Mouse (Mus musculus): ENCODE measurements around the gene Slc25a39. TPM values are rescaled to one million over a fixed set of nuclear protein-coding genes. Genes with fewer than 3 reads are reported as not detected.

Slc25a39 gene
- polyA plus RNA-seq, 1 experiment from 2014 or later: 247 TPM

DNA sequence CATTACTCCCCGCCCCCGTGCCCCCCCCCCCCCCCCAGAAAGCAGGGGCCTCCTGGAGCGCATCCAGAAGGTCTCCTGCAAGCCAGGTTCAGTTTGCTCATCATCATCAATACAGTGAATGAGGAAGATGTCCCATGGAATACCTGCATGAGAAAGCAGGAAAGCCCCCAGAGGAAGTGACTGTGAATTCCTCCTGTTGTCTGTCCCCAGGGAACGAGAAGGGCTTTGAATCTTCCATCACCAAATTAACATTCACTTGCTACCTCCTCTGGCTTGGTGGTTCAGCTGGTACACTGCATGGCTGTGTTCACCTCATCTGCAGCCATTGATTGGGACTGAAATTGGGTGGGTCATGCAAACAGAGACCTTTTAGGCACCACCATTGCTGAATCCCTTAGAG lies 22.7 kb downstream of the Slc25a39 start:
- Histone ChIP-seq H3K36me3 (no peaks in the 10 kb centered on the region), H3K4me3 (no peak overlapping the region), H3K4me1 (no peaks in the 10 kb centered on the region), H3K9ac (no peak overlapping the region), H3K27ac (no peak overlapping the region), H3K9me3 (no peaks in the 10 kb centered on the region), H3K27me3 (no peaks in the 10 kb centered on the region), H3K4me2 (no peak overlapping the region)
- 54% methylated on average over 4 of the region's 4 CpGs for WGBS
- no peak for ATAC-seq (ENCODE audit: borderline replicate concordance, extremely low read depth, low FRiP score, low TSS enrichment)

DNA sequence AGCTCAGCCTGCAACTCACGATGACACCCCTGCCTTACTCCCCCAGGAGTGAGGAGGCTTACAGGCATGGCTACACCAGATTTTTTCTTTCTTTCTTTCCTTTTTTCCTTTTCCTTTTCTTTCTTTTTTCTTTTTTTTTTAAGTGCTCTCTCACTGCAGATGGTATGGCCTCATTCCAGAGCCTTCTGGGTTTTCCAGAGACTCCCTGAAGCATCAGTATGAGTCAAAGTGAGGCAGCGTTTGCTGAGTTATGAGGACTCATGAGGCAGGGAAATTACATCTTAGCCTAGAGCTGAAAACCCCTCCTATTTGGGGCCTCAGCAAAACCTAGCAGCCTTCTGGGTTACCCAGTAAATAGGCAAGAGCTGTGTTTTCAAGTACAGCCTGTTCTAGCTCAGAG lies 23.3 kb downstream of the Slc25a39 start:
- 72% methylated on average over 2 of the region's 2 CpGs for WGBS

DNA sequence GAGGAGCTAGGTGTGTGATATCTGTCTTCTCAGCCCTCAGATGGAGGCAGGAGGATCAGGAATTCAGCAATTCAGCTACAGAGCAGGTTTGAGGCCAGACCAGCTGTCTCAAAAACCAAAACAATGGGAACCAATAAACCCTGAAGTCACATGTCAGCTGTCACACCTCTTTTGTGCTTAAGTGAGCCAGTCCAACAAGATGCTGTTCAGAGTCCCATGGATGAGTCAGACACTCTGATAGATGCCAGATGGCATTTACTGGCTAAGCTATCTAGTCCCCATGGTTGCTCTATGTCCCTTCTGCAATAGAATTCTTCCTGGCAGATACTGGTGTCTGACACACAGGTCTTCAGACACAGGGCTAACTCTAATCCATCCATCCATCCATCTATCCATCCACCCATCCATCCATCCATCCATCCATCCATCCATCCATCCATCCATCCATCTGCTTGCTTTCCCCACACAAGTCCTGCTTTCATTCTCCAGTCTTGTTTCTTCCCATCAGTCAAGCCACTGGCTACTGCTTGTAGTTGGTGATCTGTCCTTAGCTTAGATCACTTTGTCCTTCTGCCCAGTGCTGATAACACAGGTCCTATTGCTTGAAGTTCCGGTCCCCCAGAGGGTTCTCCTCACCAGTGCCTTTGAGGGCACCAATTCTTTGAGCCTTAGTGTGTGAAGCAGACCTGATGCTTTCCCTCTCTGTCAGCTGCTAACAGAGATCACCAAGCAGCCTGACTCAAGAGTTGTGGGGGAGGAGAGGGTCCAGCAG lies 24.2 kb downstream of the Slc25a39 start:
- ATAC-seq (ENCODE audit: borderline replicate concordance, extremely low read depth, low FRiP score, low TSS enrichment): no peak
- H3K4me1 ChIP-seq: no peaks in the 10 kb centered on the region
- no peak overlapping the region for H3K27ac ChIP-seq
- 67% methylated on average over 1 of the region's 1 CpGs for WGBS
- no peak overlapping the region for H3K4me2 ChIP-seq
- no peaks in the 10 kb centered on the region for H3K36me3 ChIP-seq
- no peaks in the 10 kb centered on the region for H3K9me3 ChIP-seq
- H3K27me3 ChIP-seq: no peaks in the 10 kb centered on the region
- no peak overlapping the region for H3K9ac ChIP-seq
- no peak overlapping the region for H3K4me3 ChIP-seq

More for the DNA sequence above, 23.3 kb downstream of the Slc25a39 start:
- no peaks in the 10 kb centered on the region for H3K9me3 ChIP-seq
- H3K9ac ChIP-seq: no peak overlapping the region
- H3K4me2 ChIP-seq: no peak overlapping the region
- no peak overlapping the region for H3K4me3 ChIP-seq
- ATAC-seq (ENCODE audit: borderline replicate concordance, extremely low read depth, low FRiP score, low TSS enrichment): no peak
- H3K27ac ChIP-seq: no peak overlapping the region
- no peaks in the 10 kb centered on the region for H3K27me3 ChIP-seq
- H3K36me3 ChIP-seq: no peaks in the 10 kb centered on the region
- H3K4me1 ChIP-seq: no peaks in the 10 kb centered on the region

DNA sequence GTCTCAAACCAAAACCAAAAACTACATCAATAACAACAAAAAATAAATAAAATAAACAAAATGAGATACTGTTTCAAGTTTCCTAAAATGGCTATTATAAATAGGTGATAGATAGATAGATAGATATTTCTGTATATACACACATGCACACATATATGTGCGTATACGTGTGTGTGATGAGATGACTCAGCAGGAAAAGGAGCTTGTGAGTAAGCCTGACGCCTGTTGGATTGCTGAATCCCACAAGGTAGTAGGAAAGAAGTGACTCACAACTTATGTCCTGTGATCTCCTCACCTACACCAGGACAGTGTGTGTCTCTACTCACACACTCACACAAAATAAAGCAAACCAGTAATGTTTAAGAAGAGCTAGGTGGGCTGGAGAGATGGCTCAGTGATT lies 25.0 kb downstream of the Slc25a39 start:
- Histone ChIP-seq H3K4me1 (no peaks in the 10 kb centered on the region), H3K9ac (no peak overlapping the region), H3K27me3 (no peaks in the 10 kb centered on the region), H3K9me3 (no peaks in the 10 kb centered on the region), H3K4me2 (no peak overlapping the region), H3K27ac (no peak overlapping the region), H3K4me3 (no peak overlapping the region), H3K36me3 (no peaks in the 10 kb centered on the region)
- ATAC-seq (ENCODE audit: borderline replicate concordance, extremely low read depth, low FRiP score, low TSS enrichment): no peak
- 72% methylated on average over 3 of the region's 3 CpGs for WGBS

DNA sequence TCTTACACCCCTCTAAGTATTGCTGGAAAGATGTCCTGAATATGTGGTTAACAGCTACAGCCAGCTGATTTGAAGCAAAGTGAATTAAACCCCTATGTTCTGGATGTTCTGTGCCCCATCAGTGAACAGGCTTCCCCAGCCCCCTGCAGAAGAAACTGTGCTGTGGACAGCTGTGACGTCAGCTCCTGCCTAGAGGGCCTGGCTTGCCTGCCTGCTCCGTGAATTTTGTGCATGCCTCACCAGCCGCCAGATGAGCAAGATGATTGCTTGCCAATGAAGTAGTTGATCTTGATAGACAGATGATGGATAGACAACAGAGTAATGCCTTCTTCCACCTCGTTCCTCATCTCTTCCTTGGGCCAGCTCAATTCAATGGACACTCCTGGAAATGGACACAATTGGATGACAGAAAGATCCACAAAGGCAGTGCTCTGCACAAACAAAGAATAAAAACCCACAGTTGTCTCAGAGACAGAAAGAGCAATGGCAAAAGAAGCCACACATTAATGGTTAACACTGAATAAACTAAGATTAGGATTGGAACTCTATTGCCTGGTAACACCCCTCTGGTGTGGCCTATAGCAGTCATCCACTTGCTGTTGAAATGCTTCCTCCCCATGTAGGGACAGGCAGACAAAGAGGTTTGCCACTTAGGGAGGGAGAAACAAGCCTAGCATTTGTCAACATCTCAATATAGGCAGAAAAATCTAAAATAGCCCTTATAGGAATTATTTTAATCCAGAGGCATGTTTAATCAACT lies 26.2 kb downstream of the Slc25a39 start:
- Histone ChIP-seq H3K36me3 (no peaks in the 10 kb centered on the region), H3K27ac (no peak overlapping the region), H3K4me2 (no peak overlapping the region), H3K4me3 (no peak overlapping the region), H3K4me1 (peaks cover 1% of the 10 kb centered on the region), H3K9ac (no peak overlapping the region), H3K27me3 (peaks cover 3% of the 10 kb centered on the region; the same call in 1 of the 2 replicates), H3K9me3 (no peaks in the 10 kb centered on the region)
- 23% methylated on average over 4 of the region's 4 CpGs for WGBS
- no peak for ATAC-seq (ENCODE audit: borderline replicate concordance, extremely low read depth, low FRiP score, low TSS enrichment)

DNA sequence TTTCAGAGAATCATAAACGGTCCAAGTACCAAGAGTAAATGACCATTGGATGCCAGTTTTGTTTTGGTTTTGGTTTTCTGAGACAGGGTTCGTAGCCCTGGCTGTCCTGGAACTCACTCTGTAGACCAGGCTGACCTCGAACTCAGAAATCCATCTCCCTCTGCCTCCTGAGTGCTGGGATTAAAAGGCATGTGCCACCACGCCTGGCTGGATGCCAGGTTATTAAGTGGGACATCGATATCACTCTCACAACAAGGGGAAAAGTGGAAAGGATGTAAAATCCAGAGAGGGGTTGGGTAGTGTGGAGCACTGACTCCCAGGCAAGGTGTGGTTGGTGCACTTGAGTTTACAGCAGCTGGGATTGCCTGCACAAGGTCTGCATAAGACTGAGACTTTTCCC lies 27.7 kb downstream of the Slc25a39 start:
- H3K9ac ChIP-seq: no peak overlapping the region
- H3K27ac ChIP-seq: no peak overlapping the region
- H3K27me3 ChIP-seq: peaks cover 3% of the 10 kb centered on the region; the same call in 1 of the 2 replicates
- no peak overlapping the region for H3K4me3 ChIP-seq
- 54% methylated on average over 5 of the region's 5 CpGs for WGBS
- H3K36me3 ChIP-seq: no peaks in the 10 kb centered on the region
- peaks cover 15% of the 10 kb centered on the region for H3K4me1 ChIP-seq
- H3K9me3 ChIP-seq: no peaks in the 10 kb centered on the region
- no peak overlapping the region for H3K4me2 ChIP-seq
- ATAC-seq (ENCODE audit: borderline replicate concordance, extremely low read depth, low FRiP score, low TSS enrichment): no peak

DNA sequence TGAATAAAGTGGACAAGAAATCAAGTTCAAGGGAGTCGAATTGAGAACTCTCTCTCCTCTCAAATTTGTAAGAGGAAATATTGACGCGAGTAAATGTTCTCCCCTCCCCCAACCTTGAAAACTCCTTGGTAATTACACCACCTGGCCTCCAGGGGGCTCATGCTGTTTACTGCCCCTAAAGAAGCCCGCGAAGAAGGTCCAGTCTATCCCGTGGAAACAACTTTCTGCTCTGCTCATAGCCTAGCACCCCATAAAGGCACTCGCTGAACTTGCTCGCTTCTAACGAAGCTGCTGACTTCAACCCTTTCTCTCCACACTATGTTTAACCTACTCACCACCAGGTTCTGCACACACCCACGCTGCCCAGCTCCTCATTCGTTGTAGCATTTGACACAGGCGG lies 30.6 kb downstream of the Slc25a39 start:
- H3K4me3 ChIP-seq: no peak overlapping the region

DNA sequence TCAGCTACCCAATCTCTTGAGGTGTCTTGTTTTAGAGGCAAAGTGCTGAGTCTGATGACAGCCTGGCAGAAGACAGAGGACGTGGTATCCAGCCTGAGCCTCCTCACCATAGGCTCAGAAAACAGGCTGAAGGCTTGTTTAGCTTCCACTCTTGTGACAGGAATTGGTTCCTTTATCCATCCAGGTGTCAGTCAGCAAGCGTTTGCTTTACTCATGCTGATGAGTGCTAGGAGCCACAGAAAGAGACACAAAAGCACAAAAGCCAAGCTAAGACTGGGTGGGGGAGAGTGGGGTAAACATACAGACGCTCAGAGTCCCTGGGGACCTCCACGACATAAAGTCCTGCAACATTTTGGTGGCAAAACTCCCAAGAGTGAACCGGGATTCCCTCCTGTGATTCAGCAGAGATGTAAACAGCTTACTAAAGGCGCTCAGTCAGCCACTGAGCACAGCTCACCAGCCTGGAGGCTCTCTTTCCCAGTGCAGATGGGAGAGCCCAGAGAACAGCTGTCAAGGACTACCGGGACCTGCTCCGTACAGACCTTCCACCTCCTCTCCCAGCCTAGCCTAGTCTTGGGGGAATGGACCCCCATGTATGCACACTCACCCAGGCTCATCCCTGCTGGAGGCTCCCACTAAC lies 31.4 kb downstream of the Slc25a39 start:
- ATAC-seq (ENCODE audit: borderline replicate concordance, extremely low read depth, low FRiP score, low TSS enrichment): no peak
- peak overlapping the region; percentile 50 for H3K4me2 ChIP-seq

More for the DNA sequence above, 30.6 kb downstream of the Slc25a39 start:
- Histone ChIP-seq H3K9me3 (no peaks in the 10 kb centered on the region), H3K27ac (no peak overlapping the region), H3K4me2 (no peak overlapping the region), H3K36me3 (no peaks in the 10 kb centered on the region), H3K27me3 (peaks cover 3% of the 10 kb centered on the region; the same call in 1 of the 2 replicates), H3K4me1 (peaks cover 19% of the 10 kb centered on the region), H3K9ac (no peak overlapping the region)
- no peak for ATAC-seq (ENCODE audit: borderline replicate concordance, extremely low read depth, low FRiP score, low TSS enrichment)
- 57% methylated on average over 12 of the region's 12 CpGs for WGBS

DNA sequence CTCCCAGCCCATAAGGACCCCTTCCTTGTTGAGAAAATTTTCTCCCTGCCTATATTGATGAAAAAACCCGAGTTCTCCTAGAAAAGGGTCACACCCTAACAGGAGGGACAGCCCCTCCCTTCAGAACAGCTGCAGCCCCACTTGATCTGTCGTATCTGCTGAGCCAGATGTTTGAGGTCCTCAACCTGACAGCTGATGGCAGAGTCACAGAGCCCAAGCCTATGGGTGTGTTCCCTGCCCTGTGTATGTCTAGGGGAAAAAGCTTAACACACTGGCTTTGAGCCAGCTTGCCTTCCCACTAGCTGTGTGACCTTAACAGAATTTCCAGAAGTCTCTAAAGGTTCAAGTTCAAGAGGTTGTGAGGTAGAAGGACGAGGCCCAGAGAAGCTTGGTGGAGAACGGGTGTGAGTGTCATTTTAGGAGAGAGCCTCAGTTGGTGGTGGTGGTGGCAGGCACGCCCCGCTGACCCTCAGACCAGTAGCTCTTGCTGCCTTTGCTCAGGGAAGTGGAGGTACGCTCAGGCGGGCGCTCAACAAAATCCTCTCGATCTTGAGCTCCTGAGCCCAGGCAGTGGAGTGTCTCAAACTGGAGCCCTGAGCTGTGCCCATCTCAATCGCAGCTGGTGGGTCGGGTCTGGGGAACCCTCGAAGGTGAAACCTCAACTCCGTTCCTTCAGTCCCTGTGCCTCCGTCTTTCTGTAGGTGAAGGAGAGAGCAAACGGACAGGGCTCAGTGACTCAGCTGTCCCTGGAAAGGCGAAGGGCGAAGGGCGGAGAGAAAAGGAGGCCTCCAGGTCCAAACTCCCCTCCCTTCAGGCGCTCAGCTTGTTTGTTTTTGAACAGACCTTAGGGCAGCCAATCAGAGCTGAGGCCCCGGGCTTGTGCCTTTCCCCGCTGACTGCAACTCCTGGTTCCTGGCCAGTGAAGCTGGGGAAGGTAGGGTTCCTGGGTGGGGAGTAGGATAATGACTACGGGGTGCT lies 32.3 kb downstream of the Slc25a39 start:
- peak overlapping the region; percentile 50 for H3K4me2 ChIP-seq
- peaks cover 19% of the 10 kb centered on the region for H3K4me1 ChIP-seq
- H3K36me3 ChIP-seq: no peaks in the 10 kb centered on the region
- H3K27me3 ChIP-seq: peaks cover 3% of the 10 kb centered on the region; the same call in 1 of the 2 replicates
- ATAC-seq (ENCODE audit: borderline replicate concordance, extremely low read depth, low FRiP score, low TSS enrichment): peak; percentile 73; the same call in 1 of the 2 replicates
- no peak overlapping the region for H3K27ac ChIP-seq
- H3K9me3 ChIP-seq: no peaks in the 10 kb centered on the region
- H3K9ac ChIP-seq: peak overlapping the region; percentile 28; the same call in 1 of the 2 replicates
- peak overlapping the region; percentile 17 for H3K4me3 ChIP-seq
- 3% methylated on average over 23 of the region's 23 CpGs for WGBS

More for the DNA sequence above, 31.4 kb downstream of the Slc25a39 start:
- no peak overlapping the region for H3K4me3 ChIP-seq
- H3K27ac ChIP-seq: no peak overlapping the region
- no peak overlapping the region for H3K9ac ChIP-seq
- H3K4me1 ChIP-seq: peaks cover 19% of the 10 kb centered on the region
- WGBS: 15% methylated on average over 8 of the region's 8 CpGs
- H3K36me3 ChIP-seq: no peaks in the 10 kb centered on the region
- peaks cover 3% of the 10 kb centered on the region; the same call in 1 of the 2 replicates for H3K27me3 ChIP-seq
- no peaks in the 10 kb centered on the region for H3K9me3 ChIP-seq

DNA sequence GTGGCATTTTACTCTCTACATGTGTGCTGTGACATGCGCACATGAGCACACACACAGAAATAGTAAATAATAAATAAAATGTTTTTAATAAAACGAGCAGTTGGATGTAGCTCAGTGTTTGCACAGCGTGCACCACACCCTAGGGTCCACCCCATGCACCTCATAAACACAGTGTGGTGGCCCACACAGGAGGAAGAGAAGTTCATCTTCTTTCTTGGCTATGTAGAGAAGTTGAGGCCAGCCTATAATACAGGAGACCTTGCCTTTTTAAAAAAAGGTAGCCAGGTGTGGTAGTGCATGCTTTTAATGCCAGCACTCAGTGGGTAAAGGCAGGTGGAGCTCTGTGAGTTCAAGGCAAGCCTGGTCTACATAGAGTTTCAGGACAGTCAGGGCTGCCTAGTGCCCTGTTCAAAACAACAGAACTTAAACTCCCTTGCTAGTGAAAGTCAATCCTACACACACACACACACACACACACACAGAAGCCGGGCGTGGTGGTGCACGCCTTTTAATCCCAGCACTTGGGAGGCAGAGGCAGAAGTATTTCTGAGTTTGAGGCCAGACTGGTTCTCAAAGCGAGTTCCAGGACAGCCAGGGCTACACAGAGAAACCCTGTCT lies 33.5 kb downstream of the Slc25a39 start:
- ATAC-seq (ENCODE audit: borderline replicate concordance, extremely low read depth, low FRiP score, low TSS enrichment): no peak
- no peak overlapping the region for H3K9ac ChIP-seq
- no peak overlapping the region for H3K4me3 ChIP-seq
- H3K9me3 ChIP-seq: no peaks in the 10 kb centered on the region
- no peak overlapping the region for H3K27ac ChIP-seq
- peaks cover 19% of the 10 kb centered on the region for H3K4me1 ChIP-seq
- peaks cover 3% of the 10 kb centered on the region; the same call in 1 of the 2 replicates for H3K27me3 ChIP-seq
- 76% methylated on average over 7 of the region's 7 CpGs for WGBS
- H3K36me3 ChIP-seq: no peaks in the 10 kb centered on the region
- H3K4me2 ChIP-seq: no peak overlapping the region
